Mouse (Mus musculus) lung, postnatal 25 days (tissue): ENCODE measurements around the gene Sox11.

ENCODE experiments used
- DNase-seq: peaks from one replicate; pipeline ENCODE4 v3.0.0; 2022; ENCODE audit warnings: low spot score

Sox11 gene

DNA sequence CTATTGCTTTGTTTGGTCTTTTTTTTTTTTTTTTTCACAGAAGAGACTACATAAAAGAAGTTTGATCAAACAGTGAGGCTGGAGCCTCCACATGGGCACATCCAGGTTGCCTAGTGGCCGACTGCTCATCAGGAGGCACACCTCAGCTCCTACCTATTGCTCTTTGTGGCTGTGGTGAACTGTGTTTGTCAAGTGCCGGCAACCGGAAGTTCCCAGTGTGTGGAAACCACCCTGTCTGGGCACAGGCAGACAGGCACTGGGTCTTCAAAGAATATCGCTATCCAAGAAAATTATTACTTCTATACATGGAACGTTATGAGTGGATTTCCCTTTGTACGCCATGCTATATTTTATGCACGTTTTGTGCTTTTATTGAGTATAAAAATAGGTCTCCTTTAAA is 6.0 kb downstream of the Sox11 start:
- no peak for DNase-seq

DNA sequence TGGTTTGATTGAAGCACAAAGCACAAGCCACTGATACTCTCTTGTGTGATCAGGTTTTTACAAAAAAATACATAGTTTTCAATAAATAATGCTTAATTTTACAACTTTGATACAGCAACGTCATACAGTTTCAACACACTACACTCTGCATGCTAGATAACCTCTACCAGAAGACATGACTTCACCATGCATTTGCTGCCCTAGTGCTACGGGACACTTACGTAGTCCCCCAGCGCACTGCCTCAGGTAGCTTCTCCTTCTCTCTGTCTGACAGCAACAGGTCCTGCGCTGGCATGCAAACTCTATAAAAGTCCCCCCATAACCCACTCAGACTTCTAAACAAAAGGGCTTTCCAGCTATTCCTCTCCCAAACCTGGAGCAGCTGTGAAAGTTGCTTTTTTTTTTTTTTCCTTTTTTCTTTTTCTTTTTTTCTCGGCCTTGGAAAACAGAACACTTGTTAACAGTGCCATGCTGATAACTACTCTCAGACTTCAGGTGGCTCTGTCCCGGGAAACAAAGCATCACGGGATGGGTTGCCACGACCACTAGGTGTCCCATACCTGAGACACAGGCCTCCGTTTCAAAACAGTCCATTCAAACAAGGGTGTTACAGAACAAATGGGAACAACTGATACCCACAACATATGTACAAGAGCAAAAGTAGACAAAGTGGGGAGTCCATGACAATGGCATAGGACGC is 6.9 kb downstream of the Sox11 start:
- DNase-seq = no peak

DNA sequence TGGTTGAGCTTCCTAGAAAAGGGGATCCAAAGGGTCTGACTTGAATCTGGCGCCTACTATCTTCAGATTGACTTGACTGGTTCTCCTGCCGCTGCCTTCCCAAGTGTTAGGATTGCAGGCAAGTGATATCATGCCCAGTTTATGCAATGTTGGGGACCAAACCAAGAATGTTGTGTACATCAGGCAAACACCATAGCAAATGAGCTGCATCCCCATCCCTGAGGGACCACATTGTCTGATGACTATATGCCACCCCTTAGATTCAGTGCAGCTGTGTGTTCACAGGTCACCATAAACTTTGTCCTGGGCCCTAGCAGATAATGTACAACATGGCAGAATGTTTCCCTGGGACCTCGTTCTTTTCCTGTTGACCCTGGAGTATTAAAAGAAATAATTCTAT is 8.8 kb downstream of the Sox11 start:
- no peak for DNase-seq

- no peak for DNase-seq
Observed at GRCm38 (mm10) chr12:27323423-27323822, 19.0 kb downstream of the Sox11 start.

- no peak for DNase-seq
Observed at GRCm38 (mm10) chr12:27320705-27321104, 21.7 kb downstream of the Sox11 start.

GRCm38 (mm10) chr12:27312985-27313384 is 29.4 kb downstream of the Sox11 start:
- DNase-seq = no peak

DNA sequence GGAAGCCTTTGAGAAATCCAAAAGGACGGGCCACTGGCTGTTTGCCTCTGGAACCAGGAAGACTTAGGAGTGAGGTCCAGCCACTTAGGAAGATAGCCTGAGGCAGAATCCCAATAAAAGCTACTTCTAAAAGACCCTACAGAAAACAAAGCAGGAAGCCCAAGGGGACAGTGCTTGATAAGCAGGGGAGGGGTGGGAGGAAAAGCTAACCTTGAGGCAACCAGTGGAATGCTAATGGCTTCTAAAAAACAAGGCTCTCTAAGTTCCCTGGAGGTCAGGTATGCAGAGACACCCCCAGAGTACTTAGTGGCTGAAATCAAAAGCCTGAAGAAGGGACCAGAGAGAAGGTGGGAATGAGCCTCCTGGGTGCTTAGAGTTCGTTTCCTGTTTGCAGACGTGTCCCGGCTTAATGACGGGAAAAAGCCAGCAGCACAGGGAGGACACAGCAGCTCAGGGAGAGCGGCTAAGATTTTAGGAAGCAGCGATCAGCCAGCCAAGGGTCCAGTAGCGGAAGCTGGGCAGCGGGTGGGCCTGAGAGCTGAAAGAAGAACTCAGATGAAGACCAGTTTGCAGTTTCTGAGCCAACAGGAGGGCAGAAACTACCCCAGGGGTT is 30.4 kb downstream of the Sox11 start:
- DNase-seq = no peak

DNA sequence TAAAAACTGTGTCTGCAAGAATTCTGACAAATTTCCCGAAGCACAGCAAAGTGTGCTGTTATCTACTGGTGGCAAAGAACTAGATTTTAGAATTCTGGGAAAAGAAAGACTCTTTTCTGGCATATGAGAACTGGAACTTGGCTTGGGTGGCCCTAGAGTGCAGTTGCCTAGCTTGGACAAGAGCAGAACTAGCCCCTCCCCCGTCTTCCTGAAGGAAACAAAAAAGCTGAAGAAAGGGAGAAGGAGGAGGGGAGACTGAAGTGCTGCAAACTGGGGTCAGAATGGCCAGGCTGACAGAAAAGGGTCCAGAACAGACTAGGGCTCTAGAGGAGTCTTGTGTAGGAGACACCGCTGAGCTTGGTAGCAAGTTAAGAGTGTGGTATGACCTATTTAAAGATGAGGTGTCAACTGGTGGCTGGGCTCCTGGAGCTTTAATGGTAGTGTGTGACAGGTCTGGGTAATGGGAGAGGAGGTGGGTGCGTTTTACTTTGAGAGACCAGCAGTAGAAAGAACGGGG is 31.0 kb downstream of the Sox11 start:
- DNase-seq = no peak

GRCm38 (mm10) chr12:27310703-27311102 is 31.7 kb downstream of the Sox11 start:
- no peak for DNase-seq

- DNase-seq = no peak
Observed at GRCm38 (mm10) chr12:27309969-27310368, 32.4 kb downstream of the Sox11 start.

GRCm38 (mm10) chr12:27304713-27305437 is 37.5 kb downstream of the Sox11 start:
- no peak for DNase-seq

GRCm38 (mm10) chr12:27303190-27303589 is 39.2 kb downstream of the Sox11 start:
- DNase-seq = no peak

- DNase-seq = no peak
Observed at GRCm38 (mm10) chr12:27298721-27299120, 43.7 kb downstream of the Sox11 start.

- DNase-seq = no peak
Observed at GRCm38 (mm10) chr12:27294191-27294590, 48.2 kb downstream of the Sox11 start.

DNA sequence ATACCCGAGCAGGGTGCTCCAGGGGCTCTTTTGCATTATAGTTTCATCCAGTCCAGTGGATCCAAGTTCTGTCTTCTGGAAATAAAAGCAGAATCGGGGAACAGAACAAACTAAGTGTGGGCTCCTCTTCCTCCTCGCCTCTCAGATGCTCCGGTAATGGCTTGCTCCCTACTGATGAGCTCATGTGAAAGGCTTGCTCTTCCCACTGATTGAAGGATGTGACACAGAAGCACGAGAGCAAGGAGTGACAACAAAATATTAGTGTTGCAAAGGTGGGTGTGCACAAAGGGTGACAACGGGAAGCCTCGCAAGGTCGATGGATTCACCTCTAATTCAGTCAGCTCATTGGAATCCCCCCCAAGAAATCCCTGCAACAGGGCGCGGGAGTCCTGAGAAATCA is 48.6 kb downstream of the Sox11 start:
- DNase-seq = no peak

- no peak for DNase-seq
Observed at GRCm38 (mm10) chr12:27293208-27293607, 49.2 kb downstream of the Sox11 start.
